Mouse (Mus musculus): ENCODE results near the gene Wfdc17.

Gene Wfdc17

GRCm38 (mm10) chr11:83741841-83742240, 38.0 kb downstream of the Wfdc17 start:
- DNase-seq: no peak

- DNase-seq: no peak
These were observed 39.1 kb downstream of the Wfdc17 start for GRCm38 (mm10) chr11:83742731-83743355.

GRCm38 (mm10) chr11:83743525-83743924, 39.7 kb downstream of the Wfdc17 start:
- no peak for DNase-seq

- DNase-seq: no peak
These were observed 42.4 kb downstream of the Wfdc17 start for GRCm38 (mm10) chr11:83746152-83746551.

- DNase-seq: no peak
These were observed 42.9 kb downstream of the Wfdc17 start, which contains the start of gene Wfdc21 for GRCm38 (mm10) chr11:83746681-83747080. Wfdc21 (plus strand) TSS chr11:83746940.

GRCm38 (mm10) chr11:83747376-83748265, 43.8 kb downstream of the Wfdc17 start:
- DNase-seq: no peak

GRCm38 (mm10) chr11:83753581-83754181, 49.9 kb downstream of the Wfdc17 start, which contains the start of gene Heatr6:
Heatr6 (plus strand) TSS chr11:83753696.
- peak; percentile 92 for DNase-seq

- no peak for DNase-seq
These were observed 50.4 kb downstream of the Wfdc17 start for GRCm38 (mm10) chr11:83754227-83754626.
